8 mouse cellular contexts compared by ENCODE assay signal in the genomic region with DNA sequence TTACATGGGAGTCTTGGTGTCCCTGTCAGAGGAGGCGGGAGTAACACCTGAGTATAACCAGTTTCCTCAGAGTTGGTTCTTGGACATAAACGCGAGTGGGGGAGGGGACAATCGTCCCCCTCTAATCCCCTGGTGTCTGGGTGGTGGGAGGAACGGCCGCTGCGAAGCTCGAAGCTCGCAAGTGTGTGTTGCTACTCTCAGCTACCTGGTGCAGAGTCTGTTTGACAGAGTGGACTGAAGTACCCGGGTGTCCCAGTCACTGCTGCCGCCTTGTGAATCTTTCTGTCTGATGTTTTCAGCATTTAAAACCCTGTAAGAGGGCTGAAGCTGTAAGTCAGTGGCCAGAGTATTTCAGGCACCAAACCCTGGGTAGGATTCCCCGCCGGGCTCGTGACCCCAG. TPM values are rescaled to one million over a fixed set of nuclear protein-coding genes. Genes with fewer than 3 reads are reported as not detected.
DNase-seq lines count a peak whose midpoint lies in the region; ATAC-seq and TF ChIP-seq lines count a peak whose summit lies in the region.

No protein-coding gene starts in this region.

- peak overlapping the region; percentile 73 for H3K4me3 ChIP-seq in heart, embryonic 11.5 days (ENCODE audit: low read depth, low read length)
- H3K4me3 ChIP-seq in ES-Bruce4 (ENCODE audit: low read depth, low read length), result no peak overlapping the region
- peak overlapping the region; percentile 78 for H3K4me3 ChIP-seq in forebrain, embryonic 10.5 days
- peak overlapping the region; percentile 59 for H3K4me3 ChIP-seq in liver, embryonic 13.5 days (replicated peaks)

- no peaks in the 10 kb centered on the region for H3K9me3 ChIP-seq in heart, embryonic 11.5 days (replicated peaks; ENCODE audit: control insufficient read depth, low read length)
- no peaks in the 10 kb centered on the region for H3K9me3 ChIP-seq in ES-Bruce4 (replicated peaks; ENCODE audit: control insufficient read depth, insufficient read depth, low read length, poor library complexity, severe bottlenecking)
- no peaks in the 10 kb centered on the region for H3K9me3 ChIP-seq in forebrain, embryonic 10.5 days
- no peaks in the 10 kb centered on the region for H3K9me3 ChIP-seq in liver, embryonic 13.5 days (replicated peaks)

- TF ChIP-seq POLR2A in ES-Bruce4 (IDR thresholded peaks at IDR 0.05; ENCODE audit: insufficient read depth, low read length), result no peak

- WGBS in heart, embryonic 11.5 days (ENCODE audit: insufficient replicate concordance), result 9% methylated on average over 14 of the region's 14 CpGs
- WGBS in forebrain, embryonic 10.5 days, result 7% methylated on average over 14 of the region's 14 CpGs
- WGBS in liver, embryonic 13.5 days (ENCODE audit: insufficient replicate concordance), result 8% methylated on average over 14 of the region's 14 CpGs

- no peak for TF ChIP-seq EP300 in ES-Bruce4 (IDR thresholded peaks at IDR 0.05; ENCODE audit: insufficient read depth, low read depth, low read length)

- H3K27ac ChIP-seq in heart, embryonic 11.5 days (ENCODE audit: low read depth, low read length), result no peak overlapping the region
- H3K27ac ChIP-seq in ES-Bruce4 (ENCODE audit: insufficient read depth, low read length), result no peak overlapping the region
- H3K27ac ChIP-seq in forebrain, embryonic 10.5 days, result no peak overlapping the region
- no peak overlapping the region for H3K27ac ChIP-seq in liver, embryonic 13.5 days

- H3K9ac ChIP-seq in heart, embryonic 11.5 days (ENCODE audit: low read depth, low read length), result no peak overlapping the region
- H3K9ac ChIP-seq in ES-Bruce4 (ENCODE audit: low read depth, poor library complexity, severe bottlenecking), result 0 out of 2 replicates have a peak overlapping the region, but pooled peaks have one; percentile 61
- H3K9ac ChIP-seq in liver, embryonic 13.5 days, result no peak overlapping the region

- H3K4me1 ChIP-seq in heart, embryonic 11.5 days (ENCODE audit: control insufficient read depth, insufficient read depth, low read length), result no peaks in the 10 kb centered on the region
- no peaks in the 10 kb centered on the region for H3K4me1 ChIP-seq in ES-Bruce4 (ENCODE audit: control insufficient read depth, insufficient read depth, low read length)
- peaks cover 34% of the 10 kb centered on the region for H3K4me1 ChIP-seq in forebrain, embryonic 10.5 days
- H3K4me1 ChIP-seq in liver, embryonic 13.5 days (replicated peaks), result no peaks in the 10 kb centered on the region; the same call in 1 of the 2 replicates

- TF ChIP-seq CTCF in ES-Bruce4 (IDR thresholded peaks at IDR 0.05; ENCODE audit: low read depth, low read length), result no peak

- no peak for DNase-seq in heart, adult 8-10 months (ENCODE audit: low spot score)
- DNase-seq in forebrain, embryonic 10.5 days (ENCODE audit: extremely low spot score, low spot score), result peak; percentile 20
- DNase-seq in liver, embryonic 13.5 days, result no peak
- DNase-seq in ovary, postnatal 10 days (ENCODE audit: low spot score), result no peak
- no peak for DNase-seq in ovary, postnatal 14 days (ENCODE audit: low spot score)

- no peak for ATAC-seq in heart, embryonic 11.5 days (replicated peaks; ENCODE audit: insufficient number of reproducible peaks, low FRiP score, low TSS enrichment)
- no peak for ATAC-seq in liver, embryonic 13.5 days (ENCODE audit: low read depth)
- ATAC-seq in frontal cortex, adult (ENCODE audit: low TSS enrichment), result no peak

- H3K4me2 ChIP-seq in heart, embryonic 11.5 days, result peak overlapping the region; percentile 92
- H3K4me2 ChIP-seq in liver, embryonic 13.5 days, result peak overlapping the region; percentile 66

- no peaks in the 10 kb centered on the region for H3K36me3 ChIP-seq in heart, embryonic 11.5 days (ENCODE audit: control insufficient read depth, insufficient read depth, low read length)
- no peaks in the 10 kb centered on the region for H3K36me3 ChIP-seq in ES-Bruce4 (ENCODE audit: control insufficient read depth, insufficient read depth, low read length, poor library complexity, severe bottlenecking)
- no peaks in the 10 kb centered on the region for H3K36me3 ChIP-seq in forebrain, embryonic 10.5 days (replicated peaks)
- H3K36me3 ChIP-seq in liver, embryonic 13.5 days, result no peaks in the 10 kb centered on the region

- H3K27me3 ChIP-seq in heart, embryonic 11.5 days (ENCODE audit: control insufficient read depth, insufficient read depth, low read length), result peaks cover 29% of the 10 kb centered on the region
- H3K27me3 ChIP-seq in ES-Bruce4 (ENCODE audit: control insufficient read depth, insufficient read depth, low read length, poor library complexity, severe bottlenecking), result no peaks in the 10 kb centered on the region; the same call in 1 of the 2 replicates
- H3K27me3 ChIP-seq in forebrain, embryonic 10.5 days (ENCODE audit: poor library complexity, severe bottlenecking), result peaks cover 68% of the 10 kb centered on the region
- peaks cover 67% of the 10 kb centered on the region for H3K27me3 ChIP-seq in liver, embryonic 13.5 days

RNA-seq across cellular contexts. Expression of gene Tgfa, which starts 1.0 kb away (rescaled TPM):
- polyA plus RNA-seq in heart, embryonic 11.5 days (2014; fragmentation: Nextera tagmentation; extraction: Ambion mirVana), result 3.0 and 4.1 TPM in 2 replicates
- 1 to 10 TPM; 1.3 to 2.7 (median 1.4) TPM for total RNA-seq in heart, adult 8-10 months (2022)
- 6.3 and 7.4 TPM in 2 replicates for polyA plus RNA-seq in ES-Bruce4 (2011; ENCODE audit: insufficient read depth, insufficient read length, low read depth, missing spikeins)
- polyA plus RNA-seq in forebrain, embryonic 10.5 days (2016; fragmentation: Nextera tagmentation; extraction: Ambion mirVana), result 1.2 and 1.3 TPM in 2 replicates
- 1.1 and 1.2 TPM in 2 replicates for polyA plus RNA-seq in liver, embryonic 13.5 days (2015; fragmentation: Nextera tagmentation; extraction: Ambion mirVana)
